Mouse (Mus musculus): ENCODE results near the gene Palm2.

The Palm2 gene

GRCm38 (mm10) chr4:57697918-57698611, 264.0 kb downstream of the Palm2 start:
- no peak for DNase-seq (ENCODE audit: low read depth, low spot score)

GRCm38 (mm10) chr4:57701576-57701975, 267.5 kb downstream of the Palm2 start:
- no peak for DNase-seq (ENCODE audit: low read depth, low spot score)

GRCm38 (mm10) chr4:57703574-57704470, 269.8 kb downstream of the Palm2 start:
- DNase-seq (ENCODE audit: low read depth, low spot score), result no peak

- DNase-seq (ENCODE audit: low read depth, low spot score), result no peak
Observed at GRCm38 (mm10) chr4:57704575-57704974, 270.5 kb downstream of the Palm2 start.

- no peak for DNase-seq (ENCODE audit: low read depth, low spot score)
Observed at GRCm38 (mm10) chr4:57715849-57716248, 281.8 kb downstream of the Palm2 start.

GRCm38 (mm10) chr4:57716735-57717134, 282.7 kb downstream of the Palm2 start:
- DNase-seq (ENCODE audit: low read depth, low spot score), result no peak

GRCm38 (mm10) chr4:57717354-57717753, 283.3 kb downstream of the Palm2 start, which contains the start of gene Akap2:
Gene Akap2 (plus strand): TSS chr4:57717657.
- DNase-seq (ENCODE audit: low read depth, low spot score), result no peak

GRCm38 (mm10) chr4:57719370-57719769, 285.3 kb downstream of the Palm2 start:
- no peak for DNase-seq (ENCODE audit: low read depth, low spot score)

- no peak for DNase-seq (ENCODE audit: low read depth, low spot score)
Observed at GRCm38 (mm10) chr4:57720869-57721361, 286.9 kb downstream of the Palm2 start.

GRCm38 (mm10) chr4:57722296-57722695, 288.2 kb downstream of the Palm2 start:
- no peak for DNase-seq (ENCODE audit: low read depth, low spot score)

- no peak for DNase-seq (ENCODE audit: low read depth, low spot score)
Observed at GRCm38 (mm10) chr4:57723659-57724058, 289.6 kb downstream of the Palm2 start.

GRCm38 (mm10) chr4:57725569-57725968, 291.5 kb downstream of the Palm2 start:
- no peak for DNase-seq (ENCODE audit: low read depth, low spot score)

GRCm38 (mm10) chr4:57728611-57729183, 294.6 kb downstream of the Palm2 start:
- DNase-seq (ENCODE audit: low read depth, low spot score), result no peak

GRCm38 (mm10) chr4:57730047-57730446, 296.0 kb downstream of the Palm2 start:
- no peak for DNase-seq (ENCODE audit: low read depth, low spot score)

GRCm38 (mm10) chr4:57730801-57731598, 297.0 kb downstream of the Palm2 start:
- no peak for DNase-seq (ENCODE audit: low read depth, low spot score)

GRCm38 (mm10) chr4:57732351-57732750, 298.3 kb downstream of the Palm2 start:
- DNase-seq (ENCODE audit: low read depth, low spot score), result no peak

- no peak for DNase-seq (ENCODE audit: low read depth, low spot score)
Observed at GRCm38 (mm10) chr4:57733445-57733844, 299.4 kb downstream of the Palm2 start.

GRCm38 (mm10) chr4:57735426-57735825, 301.4 kb downstream of the Palm2 start:
- DNase-seq (ENCODE audit: low read depth, low spot score), result no peak

GRCm38 (mm10) chr4:57738856-57739552, 305.0 kb downstream of the Palm2 start:
- no peak for DNase-seq (ENCODE audit: low read depth, low spot score)

- no peak for DNase-seq (ENCODE audit: low read depth, low spot score)
Observed at GRCm38 (mm10) chr4:57743325-57743929, 309.4 kb downstream of the Palm2 start.
